Mouse (Mus musculus) limb, embryonic 10.5 days (tissue): ENCODE data around the gene Mmp2. TPM values are rescaled to one million over a fixed set of nuclear protein-coding genes. Genes with fewer than 3 reads are reported as not detected.
"Not testable (repeated sequence)": the region's sequence is repeated elsewhere in the genome, so short reads cannot be mapped to it uniquely, and the experiment has no call there.

Experiments used
- DNase-seq: peaks from one replicate; pipeline ENCODE4 v3.0.0-alpha.2; 2017; ENCODE audit warnings: low spot score
- H3K27ac ChIP-seq: fragments of 300-500 bp; sonication (generic); 2 replicates; pipeline ENCODE4 v1.5.1; 2016; ENCODE audit warnings: mild to moderate bottlenecking
- H3K27me3 ChIP-seq: fragments of 300-500 bp; sonication (generic); 2 replicates; pipeline ENCODE4 v1.6.1; 2016; ENCODE audit warnings: low read depth, mild to moderate bottlenecking; ENCODE audit not compliant: poor library complexity, severe bottlenecking
- H3K36me3 ChIP-seq: fragments of 300-500 bp; sonication (generic); 2 replicates; pipeline ENCODE4 v1.6.1; 2016; ENCODE audit warnings: mild to moderate bottlenecking, moderate library complexity
- H3K4me1 ChIP-seq: fragments of 300-500 bp; sonication (generic); 2 replicates; pipeline ENCODE4 v1.6.1; 2016
- H3K4me3 ChIP-seq: fragments of 300-500 bp; sonication (generic); 2 replicates; pipeline ENCODE4 v1.5.1; 2016; ENCODE audit warnings: mild to moderate bottlenecking, moderate library complexity
- H3K9me3 ChIP-seq: fragments of 300-500 bp; sonication (generic); replicated peaks from 2 replicates; pipeline ENCODE4 v1.6.1; 2016; ENCODE audit warnings: mild to moderate bottlenecking
- WGBS: fragments of 180-500 bp; shearing (Covaris S2); methylation state at CpG from one replicate; pipeline ENCODE4 v1.1.7; 2016; 5-methylcytosine and 5-hydroxymethylcytosine counted together
- polyA plus RNA-seq: library from polyadenylated mRNA; unstranded; fragments of >200 nt; fragmentation: Nextera tagmentation; extraction: Ambion mirVana; gene quantifications from 2 replicates; pipeline ENCODE4 v1.2.1, GENCODE M21; 2016

Mmp2 gene
- polyA plus RNA-seq, 1 experiment from 2014 or later: 220 TPM

DNA sequence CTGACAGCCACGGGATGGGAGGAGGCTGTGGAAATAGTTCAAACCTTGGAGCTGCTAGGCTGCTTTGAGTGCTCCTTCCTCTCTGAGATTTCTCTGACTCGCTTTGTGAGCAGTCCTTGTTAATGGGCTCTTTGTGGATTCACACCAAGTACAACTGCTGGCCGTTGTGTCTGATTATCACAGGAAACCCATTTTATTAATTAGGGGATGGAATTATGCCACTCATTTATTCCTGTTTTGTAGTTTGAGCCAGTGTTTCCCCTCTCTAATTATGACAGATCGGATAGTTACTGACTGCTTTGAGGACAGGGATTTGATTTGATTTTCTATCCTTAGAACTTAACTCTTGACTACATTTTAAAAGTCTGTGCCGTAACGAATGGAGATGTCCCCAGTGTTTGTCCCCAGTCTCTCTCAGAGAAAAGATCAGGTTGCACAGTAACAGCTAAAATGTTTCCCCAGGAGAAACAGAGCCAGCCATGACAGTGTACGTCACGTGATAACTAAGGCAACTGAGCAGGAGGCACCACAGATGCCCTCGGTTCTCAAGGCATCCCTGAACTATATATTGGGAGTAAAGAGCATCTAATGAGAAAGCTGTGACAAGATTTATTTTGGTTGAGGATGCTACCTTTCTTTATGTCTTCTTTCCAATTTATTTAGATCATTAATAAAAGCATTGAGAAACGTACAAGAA lies 45.1 kb downstream of the Mmp2 start:
- Histone ChIP-seq H3K27ac (peak overlapping the region; percentile 56; the same call in 1 of the 2 replicates), H3K4me1 (peaks cover 36% of the 10 kb centered on the region), H3K36me3 (0 out of 2 replicates have a peak, but pooled peaks cover 3% of the 10 kb centered on the region), H3K4me3 (no peak overlapping the region), H3K9me3 (no peaks in the 10 kb centered on the region), H3K27me3 (no peaks in the 10 kb centered on the region)
- DNase-seq: peak; percentile 18
- WGBS: 64% methylated on average over 10 of the region's 10 CpGs

DNA sequence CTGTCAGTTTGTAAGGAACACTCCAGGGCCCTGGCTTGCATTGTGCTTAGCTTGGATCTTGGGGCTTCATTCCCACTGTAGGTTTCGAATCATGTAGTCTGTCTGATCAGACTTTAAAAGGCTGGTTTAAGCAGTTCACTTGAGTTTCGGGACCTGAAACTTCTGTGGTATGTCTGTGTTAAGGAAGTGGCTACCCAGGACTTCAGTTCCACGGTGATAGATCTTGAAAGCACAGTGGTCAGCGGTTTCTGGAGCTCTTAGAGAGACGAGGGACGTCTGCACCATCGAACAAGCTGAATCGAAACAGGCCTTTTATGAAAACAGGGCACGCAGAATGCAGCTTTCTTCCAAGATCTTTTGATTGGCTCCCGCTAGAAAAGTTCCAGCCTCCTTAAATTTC lies 48.7 kb downstream of the Mmp2 start:
- Histone ChIP-seq H3K4me1 (peaks cover 18% of the 10 kb centered on the region), H3K9me3 (no peaks in the 10 kb centered on the region), H3K4me3 (no peak overlapping the region), H3K36me3 (peaks cover 13% of the 10 kb centered on the region), H3K27me3 (no peaks in the 10 kb centered on the region), H3K27ac (no peak overlapping the region)
- 95% methylated on average over 10 of the region's 10 CpGs for WGBS
- no peak for DNase-seq

DNA sequence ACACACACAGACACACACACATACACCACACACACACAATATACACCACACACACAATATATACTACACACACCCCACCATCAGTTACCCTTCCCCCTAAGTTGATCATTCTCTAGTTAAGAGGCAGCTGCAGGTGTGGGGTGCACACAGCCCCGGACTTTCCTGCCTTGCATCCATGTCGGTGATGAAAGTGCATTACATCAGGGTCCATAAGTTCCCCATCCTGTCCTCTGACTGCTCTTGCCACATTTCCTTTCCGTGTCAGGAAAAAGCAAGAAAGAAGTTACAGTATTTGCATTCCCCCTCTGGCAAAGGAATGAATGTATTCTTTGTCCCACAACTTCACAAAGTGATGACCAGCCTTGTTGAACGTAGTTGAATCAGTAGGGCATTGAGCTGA lies 54.2 kb downstream of the Mmp2 start:
- WGBS: 80% methylated on average over 4 of the region's 4 CpGs
- Histone ChIP-seq H3K36me3 (peaks cover 10% of the 10 kb centered on the region), H3K4me1 (peaks cover 9% of the 10 kb centered on the region), H3K9me3 (no peaks in the 10 kb centered on the region), H3K27ac (no peak overlapping the region), H3K27me3 (no peaks in the 10 kb centered on the region), H3K4me3 (no peak overlapping the region)
- DNase-seq: no peak

DNA sequence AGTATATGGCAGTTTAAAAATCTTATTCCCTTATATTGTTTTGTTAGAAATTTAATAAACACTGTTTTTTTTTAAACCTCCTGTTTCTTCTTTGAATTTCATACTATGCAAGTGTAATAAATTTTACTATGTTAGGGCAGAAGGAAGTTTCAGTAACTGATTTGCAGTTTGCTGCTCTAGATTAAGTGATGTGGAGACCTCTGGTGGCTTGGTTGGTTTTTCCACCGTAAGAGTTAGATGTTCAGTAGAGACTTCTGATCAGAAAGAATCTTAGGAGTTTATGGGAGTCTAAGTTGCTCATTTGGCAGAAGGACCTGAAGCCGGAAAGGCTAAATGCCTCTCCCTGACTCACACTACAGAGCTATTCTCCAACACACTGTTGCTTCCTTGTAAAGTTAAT lies 56.7 kb downstream of the Mmp2 start:
- Histone ChIP-seq H3K4me1 (peaks cover 9% of the 10 kb centered on the region), H3K36me3 (peaks cover 13% of the 10 kb centered on the region), H3K4me3 (no peak overlapping the region), H3K27ac (no peak overlapping the region), H3K27me3 (no peaks in the 10 kb centered on the region), H3K9me3 (no peaks in the 10 kb centered on the region)
- WGBS: 75% methylated on average over 2 of the region's 2 CpGs
- DNase-seq: no peak

DNA sequence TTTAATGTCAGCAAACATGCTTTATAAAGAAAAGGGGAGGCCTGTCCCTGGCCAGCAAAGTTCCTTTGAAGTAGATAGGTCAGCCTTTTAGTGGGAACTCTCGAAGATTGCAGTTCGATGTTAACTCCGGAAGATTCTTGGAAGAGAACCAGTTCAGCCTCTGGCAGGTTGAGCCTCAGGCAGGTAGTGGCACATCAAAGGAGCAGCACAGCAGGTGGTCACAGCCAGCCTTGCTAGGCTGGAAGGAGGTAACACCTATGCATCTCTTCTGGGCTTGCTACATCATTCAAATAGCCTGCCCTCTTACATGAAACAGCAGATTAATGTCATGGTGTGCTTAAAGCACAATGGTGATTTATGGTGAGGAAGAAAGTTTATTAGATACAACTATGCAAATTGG lies 65.1 kb downstream of the Mmp2 start:
- WGBS: 57% methylated on average over 3 of the region's 3 CpGs
- not testable (repeated sequence) for H3K27ac ChIP-seq, H3K4me1 ChIP-seq, DNase-seq, H3K4me3 ChIP-seq, H3K27me3 ChIP-seq, H3K9me3 ChIP-seq
- H3K36me3 ChIP-seq: peaks cover 22% of the 10 kb centered on the region; the same call in 1 of the 2 replicates

DNA sequence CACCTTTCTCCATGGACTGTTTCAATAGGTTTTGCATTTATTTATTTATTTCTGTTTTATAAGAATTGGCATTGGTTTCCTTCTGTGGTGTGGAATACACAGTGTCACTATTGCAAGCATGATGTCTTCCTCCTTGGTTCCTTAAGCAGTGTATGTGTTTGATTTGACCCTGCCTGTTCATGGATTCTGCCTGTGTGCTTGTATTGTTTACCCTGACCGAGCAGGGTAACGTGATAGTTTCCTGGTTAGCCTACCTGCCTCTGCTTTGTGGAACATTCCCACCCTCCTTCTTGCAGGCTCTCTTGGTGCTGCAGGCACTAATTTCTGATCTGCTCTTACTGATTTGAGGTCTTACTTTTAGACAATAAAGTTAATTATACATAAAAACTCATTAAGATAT lies 66.8 kb downstream of the Mmp2 start:
- Histone ChIP-seq H3K4me3 (no peak overlapping the region), H3K27ac (no peak overlapping the region), H3K4me1 (no peaks in the 10 kb centered on the region), H3K9me3 (no peaks in the 10 kb centered on the region), H3K27me3 (no peaks in the 10 kb centered on the region), H3K36me3 (peaks cover 18% of the 10 kb centered on the region; the same call in 1 of the 2 replicates)
- 91% methylated on average over 2 of the region's 2 CpGs for WGBS
- DNase-seq: no peak

DNA sequence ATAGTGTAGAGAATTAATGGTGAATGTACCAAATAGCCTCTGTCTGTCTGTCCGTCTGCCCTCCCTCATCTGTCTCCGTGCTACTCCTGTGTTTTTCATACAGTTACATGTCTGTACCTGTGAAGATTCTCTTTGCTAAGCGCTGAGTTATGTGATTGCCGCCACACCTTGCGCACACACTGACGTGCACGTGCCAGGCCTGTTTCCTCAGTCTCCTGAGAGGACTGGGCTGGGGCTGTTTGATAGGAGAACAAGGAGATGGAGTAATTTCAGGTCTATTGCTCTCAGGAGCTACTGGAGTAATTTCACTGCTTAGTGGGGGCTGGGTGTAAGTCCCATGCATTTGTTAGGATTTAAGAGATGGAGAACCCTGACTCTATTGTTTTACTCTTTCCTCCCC lies 68.0 kb downstream of the Mmp2 start:
- no peak for DNase-seq
- Histone ChIP-seq H3K4me1 (no peaks in the 10 kb centered on the region), H3K36me3 (peaks cover 12% of the 10 kb centered on the region; the same call in 1 of the 2 replicates), H3K4me3 (no peak overlapping the region), H3K27me3 (no peaks in the 10 kb centered on the region), H3K27ac (no peak overlapping the region), H3K9me3 (no peaks in the 10 kb centered on the region)
- WGBS: 89% methylated on average over 7 of the region's 7 CpGs

DNA sequence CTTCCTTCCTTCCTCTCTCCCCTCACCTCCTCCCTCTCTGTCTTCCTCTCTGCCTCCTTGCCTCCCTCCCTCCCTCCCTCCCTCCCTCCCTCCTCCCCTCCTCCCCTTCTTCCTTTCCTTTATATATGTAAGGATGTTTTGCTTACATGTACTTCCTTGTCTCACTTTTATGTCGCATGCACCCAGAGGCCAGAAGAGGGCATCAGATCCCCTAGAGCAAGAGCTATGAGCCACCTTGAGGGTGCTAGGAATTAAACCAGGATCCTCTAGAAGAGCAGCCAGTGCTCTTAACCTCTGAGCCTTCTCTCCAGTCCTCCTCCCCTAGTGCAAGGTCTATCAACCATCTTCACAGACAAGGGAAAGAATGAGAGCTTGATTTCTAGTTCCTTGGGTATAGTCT lies 69.0 kb downstream of the Mmp2 start:
- WGBS: 84% methylated on average over 1 of the region's 1 CpGs
- Histone ChIP-seq H3K9me3 (no peaks in the 10 kb centered on the region), H3K27ac (no peak overlapping the region), H3K36me3 (0 out of 2 replicates have a peak, but pooled peaks cover 8% of the 10 kb centered on the region), H3K4me1 (no peaks in the 10 kb centered on the region), H3K4me3 (no peak overlapping the region), H3K27me3 (no peaks in the 10 kb centered on the region)
- DNase-seq: no peak

DNA sequence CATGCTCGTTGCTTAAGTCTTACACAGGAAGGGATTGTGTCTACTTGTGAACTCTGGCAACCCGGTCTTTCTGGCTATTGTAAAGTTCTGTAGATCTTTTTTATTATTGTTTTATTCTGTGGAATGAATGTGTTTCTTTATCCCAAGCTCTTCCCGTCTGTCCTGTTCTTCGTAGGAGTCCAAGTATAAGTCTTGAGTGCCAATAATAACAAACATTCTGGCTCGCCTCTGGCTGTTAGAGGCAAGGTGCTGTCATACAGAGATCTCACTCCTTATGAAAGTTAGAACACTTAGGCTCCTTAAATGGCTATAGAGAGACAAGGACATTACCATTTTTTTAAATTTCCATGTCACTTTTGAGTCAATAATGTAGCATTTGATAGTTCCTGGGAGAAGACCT lies 69.5 kb downstream of the Mmp2 start:
- 87% methylated on average over 5 of the region's 5 CpGs for WGBS
- H3K4me3 ChIP-seq: no peak overlapping the region
- no peak for DNase-seq
- no peaks in the 10 kb centered on the region for H3K27me3 ChIP-seq
- 0 out of 2 replicates have a peak, but pooled peaks cover 8% of the 10 kb centered on the region for H3K36me3 ChIP-seq
- H3K27ac ChIP-seq: no peak overlapping the region
- no peaks in the 10 kb centered on the region for H3K4me1 ChIP-seq
- no peaks in the 10 kb centered on the region for H3K9me3 ChIP-seq

DNA sequence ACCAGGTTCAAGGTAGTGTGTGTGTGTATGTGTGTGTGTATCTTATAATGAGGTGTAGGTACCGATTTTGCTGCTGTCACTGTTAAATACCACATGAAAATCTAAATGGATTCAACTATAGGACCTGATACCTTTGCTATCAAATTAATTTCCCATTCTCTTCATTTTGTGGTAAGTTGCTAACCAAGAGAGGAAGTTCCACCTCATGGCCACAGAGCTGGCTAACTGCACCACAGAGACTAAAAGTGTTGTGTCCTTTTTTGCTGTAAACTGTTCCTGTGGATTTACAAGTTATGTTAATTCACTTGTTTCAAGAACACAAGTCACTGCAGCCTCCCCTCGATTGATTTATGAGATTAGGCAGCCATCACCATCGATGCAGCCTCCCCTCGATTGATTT lies 70.7 kb downstream of the Mmp2 start:
- WGBS: 87% methylated on average over 4 of the region's 4 CpGs
- DNase-seq: no peak
- Histone ChIP-seq H3K4me1 (no peaks in the 10 kb centered on the region), H3K27ac (no peak overlapping the region), H3K4me3 (no peak overlapping the region), H3K9me3 (no peaks in the 10 kb centered on the region), H3K27me3 (no peaks in the 10 kb centered on the region), H3K36me3 (peaks cover 12% of the 10 kb centered on the region; the same call in 1 of the 2 replicates)

DNA sequence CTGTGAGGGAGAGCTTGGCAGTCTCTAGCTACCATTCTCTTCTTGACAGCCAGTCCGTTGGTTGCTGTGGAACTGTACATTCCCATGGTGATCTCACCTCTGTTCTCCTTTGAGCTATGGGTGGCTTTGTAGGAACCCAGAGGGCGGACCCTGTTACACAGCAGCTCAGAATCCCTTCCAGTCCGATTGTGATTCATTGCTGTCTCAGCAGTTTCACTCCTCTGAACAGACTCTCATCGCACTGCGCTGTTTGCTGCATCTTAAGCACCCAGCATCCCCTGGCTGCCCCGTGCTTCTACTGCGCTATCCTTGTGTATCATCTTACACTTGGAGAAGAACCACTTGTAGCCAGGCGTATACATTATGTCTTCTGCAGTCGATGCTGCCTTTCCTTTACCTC lies 72.5 kb downstream of the Mmp2 start:
- H3K27me3 ChIP-seq: no peaks in the 10 kb centered on the region
- no peaks in the 10 kb centered on the region for H3K4me1 ChIP-seq
- H3K9me3 ChIP-seq: no peaks in the 10 kb centered on the region
- H3K27ac ChIP-seq: no peak overlapping the region
- peaks cover 12% of the 10 kb centered on the region; the same call in 1 of the 2 replicates for H3K36me3 ChIP-seq
- 88% methylated on average over 9 of the region's 9 CpGs for WGBS
- no peak for DNase-seq
- no peak overlapping the region for H3K4me3 ChIP-seq

DNA sequence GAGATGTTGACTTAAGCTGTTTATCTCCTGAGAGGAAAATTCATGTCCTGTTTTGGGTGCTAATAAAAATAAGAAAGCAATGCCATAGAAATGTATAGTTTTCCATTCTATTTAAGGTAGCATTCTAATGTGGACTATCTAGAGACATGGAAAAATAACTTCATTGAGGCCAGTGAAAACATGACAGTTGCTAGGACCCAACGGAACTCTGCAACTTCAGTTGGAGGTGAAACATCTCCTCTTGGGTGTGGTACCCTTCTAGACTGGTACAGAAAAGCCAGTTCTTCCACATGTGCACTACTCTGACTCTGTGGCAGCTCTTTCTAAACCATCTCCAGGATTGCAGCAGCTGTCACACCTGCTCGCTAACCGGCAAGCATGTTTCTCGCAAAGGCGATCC lies 74.0 kb downstream of the Mmp2 start, which contains the start of gene Capns2:
Gene Capns2 (plus strand): TSS at position 301 of the 400 bp plus-strand sequence.
- H3K36me3 ChIP-seq: peaks cover 12% of the 10 kb centered on the region; the same call in 1 of the 2 replicates
- H3K4me3 ChIP-seq: no peak within 1 kb of the TSS
- no peak for DNase-seq
- H3K9me3 ChIP-seq: no peaks in the 10 kb centered on the region
- H3K4me1 ChIP-seq: no peaks in the 10 kb centered on the region
- H3K27me3 ChIP-seq: no peaks in the 10 kb centered on the region
- 94% methylated on average over 5 of the region's 5 CpGs for WGBS
- H3K27ac ChIP-seq: no peak within 1 kb of the TSS

DNA sequence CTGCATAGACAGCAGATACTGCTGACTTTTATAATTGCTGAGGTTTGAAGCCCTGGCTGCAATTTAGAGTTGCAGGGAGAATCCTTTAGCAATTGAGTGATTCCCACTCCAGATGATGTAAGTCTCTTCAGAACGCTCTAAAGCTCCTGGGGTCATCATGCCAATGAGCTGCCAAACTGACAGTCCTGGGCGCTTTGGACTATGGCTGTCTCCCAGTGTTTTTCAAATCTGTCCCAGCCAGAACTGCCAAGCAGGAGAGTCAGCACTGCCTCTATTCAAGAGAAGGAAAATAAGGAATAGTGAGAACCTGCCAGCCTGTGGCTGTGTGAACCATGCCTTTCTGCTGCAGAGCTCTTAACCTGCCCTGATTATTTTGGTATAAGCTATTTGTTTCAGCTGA lies 75.9 kb downstream of the Mmp2 start:
- Histone ChIP-seq H3K36me3 (peaks cover 10% of the 10 kb centered on the region; the same call in 1 of the 2 replicates), H3K27me3 (no peaks in the 10 kb centered on the region), H3K4me3 (no peak overlapping the region), H3K9me3 (no peaks in the 10 kb centered on the region), H3K4me1 (no peaks in the 10 kb centered on the region), H3K27ac (no peak overlapping the region)
- DNase-seq: no peak
- 92% methylated on average over 2 of the region's 2 CpGs for WGBS
